Mouse (Mus musculus) MEL (cell line): Measurements from ENCODE around the gene Cyp17a1.

ENCODE experiments used
- BHLHE40 ChIP-seq: IDR thresholded peaks from 2 replicates; pipeline ENCODE4 v1.6.1; 2012; ENCODE audit warnings: low read depth, mild to moderate bottlenecking, inconsistent platforms, low read length, improper control_type of control experiment, borderline replicate concordance
- SIN3A ChIP-seq: IDR thresholded peaks from 2 replicates; pipeline ENCODE4 v1.6.1; 2012; ENCODE audit warnings: low read length, improper control_type of control experiment, inconsistent platforms

DNA sequence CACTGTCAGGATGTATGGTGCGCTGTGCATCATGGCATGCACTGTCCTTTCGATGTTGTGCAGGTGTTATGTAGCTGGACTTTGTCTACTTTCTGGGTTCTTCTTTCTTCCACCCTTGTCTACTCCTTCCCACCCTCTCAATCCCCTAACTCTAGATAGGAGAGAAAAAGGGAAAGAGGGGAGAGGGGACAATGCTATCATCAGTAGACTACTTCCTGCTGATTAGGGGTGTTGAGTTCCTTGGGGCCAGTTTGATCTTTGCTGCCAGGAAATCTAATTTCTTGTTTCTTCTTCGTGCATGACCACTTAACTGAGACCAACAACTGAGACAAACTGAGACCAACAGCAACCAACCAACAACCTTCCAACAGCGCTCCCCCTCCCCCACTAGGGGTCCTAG lies 37.6 kb upstream of the Cyp17a1 start:
- TF ChIP-seq BHLHE40 (no peak), SIN3A (no peak)
